Mouse (Mus musculus): ENCODE data around the gene Vrk1.

GRCm38 (mm10) chr12:106080945-106081747 lies 71.1 kb downstream of the Vrk1 start:
- TF ChIP-seq HCFC1 (IDR thresholded peaks at IDR 0.05; ENCODE audit: low read depth, low read length) = no peak
- TF ChIP-seq ZKSCAN1 (IDR thresholded peaks at IDR 0.05; ENCODE audit: low read depth, low read length) = no peak
- no peak for TF ChIP-seq SIN3A (IDR thresholded peaks at IDR 0.05; ENCODE audit: low read length)
- TF ChIP-seq CTCF (IDR thresholded peaks at IDR 0.05 in 2 of 3, conservative IDR thresholded peaks at IDR 0.05 in 1 of 3; ENCODE audit: control insufficient read depth in 1 of 3, insufficient read depth in 1 of 3, low read depth in 2 of 3, low read length in 3 of 3, poor library complexity in 1 of 3, severe bottlenecking in 1 of 3) = no peak
- TF ChIP-seq MAX (IDR thresholded peaks at IDR 0.05; ENCODE audit: low read length) = no peak
- no peak for TF ChIP-seq POLR2AphosphoS5 (IDR thresholded peaks at IDR 0.05; ENCODE audit: borderline replicate concordance, low read depth, low read length)
- no peak for TF ChIP-seq POLR2A (IDR thresholded peaks at IDR 0.05; ENCODE audit: control insufficient read depth in 1 of 2, insufficient read depth in 1 of 2, low read depth in 1 of 2, low read length in 2 of 2, poor library complexity in 1 of 2)
- no peak for TF ChIP-seq ZNF384 (IDR thresholded peaks at IDR 0.05; ENCODE audit: low read depth, low read length)
- no peak for TF ChIP-seq MXI1 (IDR thresholded peaks at IDR 0.05; ENCODE audit: low read depth, low read length)
